Mouse (Mus musculus) liver, adult 2 months (tissue): Measurements from ENCODE around the gene Nts. TPM values are rescaled to one million over a fixed set of nuclear protein-coding genes. Genes with fewer than 3 reads are reported as not detected.
"Not testable (repeated sequence)": the region's sequence is repeated elsewhere in the genome, so short reads cannot be mapped to it uniquely, and the experiment has no call there.

Experiments
- DNase-seq: peaks from one replicate; pipeline ENCODE4 v3.0.0-alpha.2; 2011; ENCODE audit warnings: low read depth, low spot score; ENCODE audit errors: extremely low read depth
- H3K27ac ChIP-seq: fragments of 200-500 bp; replicated peaks from 2 replicates; pipeline ENCODE4 v1.5.1; 2012; ENCODE audit warnings: low read depth, mild to moderate bottlenecking, control low read depth, inconsistent platforms, low read length; ENCODE audit not compliant: insufficient read depth
- H3K27me3 ChIP-seq: fragments of 200-500 bp; 2 replicates; pipeline ENCODE4 v1.6.1; 2012; ENCODE audit warnings: mild to moderate bottlenecking, moderate library complexity, low read length, inconsistent platforms; ENCODE audit not compliant: control insufficient read depth, insufficient read depth
- H3K36me3 ChIP-seq: fragments of 200-500 bp; 2 replicates; pipeline ENCODE4 v1.6.1; 2012; ENCODE audit warnings: low read length, inconsistent platforms; ENCODE audit not compliant: control insufficient read depth, insufficient read depth
- H3K4me1 ChIP-seq: fragments of 200-500 bp; 2 replicates; pipeline ENCODE4 v1.6.1; 2011; ENCODE audit warnings: low read length; ENCODE audit not compliant: control insufficient read depth, insufficient read depth
- H3K4me3 ChIP-seq: fragments of 200-500 bp; 2 replicates; pipeline ENCODE4 v1.5.1; 2011; ENCODE audit warnings: low read depth, mild to moderate bottlenecking, control low read depth, low read length, moderate library complexity; ENCODE audit not compliant: insufficient read depth
- H3K79me2 ChIP-seq: fragments of 200-500 bp; 2 replicates; pipeline ENCODE4 v1.6.1; 2012; ENCODE audit warnings: inconsistent platforms, mild to moderate bottlenecking, low read length, moderate library complexity; ENCODE audit not compliant: control insufficient read depth, insufficient read depth
- H3K9ac ChIP-seq: fragments of 200-500 bp; 2 replicates; pipeline ENCODE4 v1.6.1; 2012; ENCODE audit warnings: low read depth, mild to moderate bottlenecking, control low read depth, inconsistent platforms, low read length
- CTCF ChIP-seq: fragments of 200-500 bp; IDR thresholded peaks from 2 replicates; pipeline ENCODE4 v1.5.1; 2011; ENCODE audit warnings: low read depth, low read length, control low read depth
- WGBS: fragments of 180-500 bp; shearing (Covaris S2); methylation state at CpG from one replicate; pipeline ENCODE4 v1.1.7; 2018; 5-methylcytosine and 5-hydroxymethylcytosine counted together
- polyA plus RNA-seq: library from polyadenylated mRNA; depleted of rRNA; stranded (reverse); fragments of >200 nt; gene quantifications from 2 replicates; pipeline ENCODE4 v1.2.3, GENCODE M21; 2012; rRNA removed
- total RNA-seq: library from RNA; depleted of rRNA; stranded (reverse); fragments of >200 nt; gene quantifications from 2 replicates; pipeline ENCODE4 v1.2.3, GENCODE M21; 2014; rRNA removed

The Nts gene
- total and polyA plus RNA-seq, 2 experiments = 0.09 TPM; not detected in 1

GRCm38 (mm10) chr10:102435048-102435447 lies 55.2 kb downstream of the Nts start:
- H3K79me2 ChIP-seq, H3K27ac ChIP-seq, H3K36me3 ChIP-seq, H3K27me3 ChIP-seq, DNase-seq, H3K9ac ChIP-seq, H3K4me1 ChIP-seq, H3K4me3 ChIP-seq: not testable (repeated sequence)
- under 1% methylated on average over 5 of the region's 7 CpGs for WGBS
- TF ChIP-seq CTCF = peak; percentile 20; the same call in 1 of the 2 replicates

Other genes starting within 250 kb of the Nts start
- 0.27 and 0.37 TPM in 2 replicates for gene Rassf9, start 21.7 kb upstream of the Nts start, total RNA-seq
- gene Rassf9, start 21.7 kb upstream of the Nts start, polyA plus RNA-seq = 0.04 and 0.07 TPM in 2 replicates